Comparison of ENCODE assay signal across 24 mouse cellular contexts in the genomic region with DNA sequence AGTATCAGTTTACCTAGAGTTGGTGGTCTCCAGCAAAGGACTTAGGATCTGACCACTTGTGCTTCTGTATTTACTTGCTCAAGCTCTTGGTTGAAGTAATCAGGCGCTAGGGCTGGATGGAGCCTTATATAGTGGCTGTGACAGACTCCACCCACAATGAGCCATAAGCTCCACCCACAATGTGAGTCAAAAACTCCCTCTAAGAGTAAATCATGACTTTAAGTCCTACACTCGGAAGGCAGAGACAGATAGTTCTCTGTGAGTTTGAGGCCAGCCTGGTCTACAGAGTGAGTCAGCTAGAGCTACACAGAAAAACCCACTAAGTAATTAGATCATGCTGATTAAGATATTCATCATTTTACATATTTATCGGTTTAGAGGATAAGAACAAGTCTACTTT. TPM values are rescaled to one million over a fixed set of nuclear protein-coding genes. Genes with fewer than 3 reads are reported as not detected.
"Had no signal": no experiment of that assay in that cellular context is flagged by ENCODE, and none has a peak within 500 bp of the region (broad histone marks: within the 10 kb centered on the region; RNA-seq: fewer than 3 reads in every experiment).

A gene (minus strand): TSS at position 101 of the 400 bp plus-strand sequence.

- H3K4me1 ChIP-seq: neural tube, embryonic 13.5 days; neural tube, embryonic 15.5 days; stomach, embryonic 15.5 days had no signal

- H3K27me3 ChIP-seq: neural tube, embryonic 13.5 days; neural tube, embryonic 15.5 days; stomach, embryonic 15.5 days had no signal

- DNase-seq: retina, postnatal 1 day; right cerebral cortex, adult 18-20 months; right cerebral cortex, postnatal 14 days; right cerebral cortex, postnatal 25 days; right cerebral cortex, postnatal 4 days; spleen, adult 18-20 months; thymus, adult 18-20 months; thymus, adult 2 months; thymus, postnatal 14 days; thymus, postnatal 25 days; thymus, postnatal 36 days; thymus, postnatal 4 days had no signal

- H3K27ac ChIP-seq: neural tube, embryonic 13.5 days; neural tube, embryonic 15.5 days; stomach, embryonic 15.5 days; stomach, postnatal 0 days had no signal

- H3K4me3 ChIP-seq: neural tube, embryonic 13.5 days; neural tube, embryonic 15.5 days; stomach, embryonic 15.5 days had no signal

- H3K9me3 ChIP-seq: stomach, embryonic 15.5 days had no signal

- H3K36me3 ChIP-seq: neural tube, embryonic 13.5 days; neural tube, embryonic 15.5 days; stomach, embryonic 15.5 days had no signal

RNA-seq across cellular contexts. Expression of the gene that starts here (rescaled TPM):
- polyA plus RNA-seq: neural tube, embryonic 13.5 days; neural tube, embryonic 14.5 days; neural tube, embryonic 15.5 days; small intestine, adult 2 months; spleen, adult 2 months; stomach, embryonic 14.5 days; stomach, embryonic 15.5 days; stomach, embryonic 16.5 days; stomach, postnatal 0 days; testis, adult 2 months; thymus, adult 2 months; thymus, postnatal 0 days; urinary bladder, adult 2 months had no signal
